In the genomic region with DNA sequence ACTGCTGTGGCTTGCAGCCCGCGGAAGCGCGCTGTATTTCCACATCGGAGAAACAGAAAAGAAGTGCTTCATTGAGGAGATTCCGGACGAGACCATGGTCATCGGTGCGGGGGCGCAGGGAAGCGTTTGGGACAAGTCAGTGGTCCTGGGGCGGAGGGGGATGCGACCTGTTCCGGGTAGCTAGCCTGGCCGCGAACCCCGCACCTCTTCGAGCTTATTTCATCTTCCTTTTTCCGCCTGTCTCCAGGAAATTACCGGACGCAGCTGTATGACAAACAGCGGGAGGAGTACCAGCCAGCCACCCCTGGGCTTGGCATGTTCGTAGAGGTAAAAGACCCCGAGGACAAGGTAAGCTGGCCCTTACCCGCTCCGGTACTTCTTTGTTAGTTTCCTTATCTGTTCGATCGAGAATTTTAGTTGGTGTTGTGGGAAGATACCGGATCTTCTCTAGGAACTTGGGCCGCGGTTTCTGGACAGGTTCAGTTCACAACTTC, we compare ENCODE assay signal across 8 mouse cellular contexts. TPM values are rescaled to one million over a fixed set of nuclear protein-coding genes. Genes with fewer than 3 reads are reported as not detected.
DNase-seq lines count a peak whose midpoint lies in the region; ATAC-seq and TF ChIP-seq lines count a peak whose summit lies in the region.

No protein-coding gene starts in this region.

- WGBS in cerebellum, adult 2 months = under 1% methylated on average over 31 of the region's 31 CpGs
- under 1% methylated on average over 31 of the region's 31 CpGs for WGBS in thymus, adult 2 months
- under 1% methylated on average over 31 of the region's 31 CpGs for WGBS in liver, embryonic 12.5 days (ENCODE audit: insufficient replicate concordance)

- peak overlapping the region; percentile 72 for H3K4me3 ChIP-seq in cerebellum, adult 2 months (replicated peaks; ENCODE audit: insufficient read depth, low read depth, low read length)
- peak overlapping the region; percentile 69 for H3K4me3 ChIP-seq in thymus, adult 2 months (ENCODE audit: control insufficient read depth, insufficient read depth, low read length)
- peak overlapping the region; percentile 95 for H3K4me3 ChIP-seq in liver, embryonic 12.5 days

- no peak overlapping the region for H3K27ac ChIP-seq in cerebellum, adult 2 months (ENCODE audit: insufficient read depth, low read length)
- H3K27ac ChIP-seq in thymus, adult 2 months (ENCODE audit: control insufficient read depth, insufficient read depth, low read length) = no peak overlapping the region
- H3K27ac ChIP-seq in liver, embryonic 12.5 days = peak overlapping the region; percentile 70

- DNase-seq in cerebellum, adult 2 months = no peak
- DNase-seq in cerebellum, postnatal 10 days = no peak
- no peak for DNase-seq in thymus, adult 2 months
- DNase-seq in thymus, postnatal 14 days = no peak
- no peak for DNase-seq in adrenal gland, postnatal 25 days
- no peak for DNase-seq in B cell, adult 2 months
- DNase-seq in layer of hippocampus, adult 9-11 months = no peak

- peaks cover 24% of the 10 kb centered on the region for H3K36me3 ChIP-seq in thymus, adult 2 months (ENCODE audit: control insufficient read depth, insufficient read depth, low read length)
- peaks cover 45% of the 10 kb centered on the region for H3K36me3 ChIP-seq in liver, embryonic 12.5 days

- peak overlapping the region; percentile 79 for H3K4me2 ChIP-seq in liver, embryonic 12.5 days

- ATAC-seq in liver, embryonic 12.5 days = peak; percentile 48

- H3K9me3 ChIP-seq in liver, embryonic 12.5 days (replicated peaks) = no peaks in the 10 kb centered on the region

- no peak for TF ChIP-seq CTCF in cerebellum, adult 2 months (IDR thresholded peaks at IDR 0.05; ENCODE audit: borderline replicate concordance, insufficient read depth, low read depth, low read length)
- no peak for TF ChIP-seq CTCF in thymus, adult 2 months (IDR thresholded peaks at IDR 0.05; ENCODE audit: borderline replicate concordance, control insufficient read depth, extremely low read depth, insufficient read depth, low read length, poor library complexity)

- no peaks in the 10 kb centered on the region for H3K27me3 ChIP-seq in cerebellum, adult 2 months (ENCODE audit: control insufficient read depth, insufficient read depth, low read length)
- no peaks in the 10 kb centered on the region for H3K27me3 ChIP-seq in thymus, adult 2 months (ENCODE audit: control insufficient read depth, insufficient read depth, low read length)
- peaks cover 6% of the 10 kb centered on the region; the same call in 1 of the 2 replicates for H3K27me3 ChIP-seq in liver, embryonic 12.5 days (replicated peaks)

- no peak for TF ChIP-seq POLR2A in cerebellum, adult 2 months (IDR thresholded peaks at IDR 0.05; ENCODE audit: borderline replicate concordance, insufficient read depth, low read length)
- TF ChIP-seq POLR2A in thymus, adult 2 months (IDR thresholded peaks at IDR 0.05; ENCODE audit: control insufficient read depth, extremely low read depth, insufficient read depth, low read length, poor library complexity) = no peak

- H3K9ac ChIP-seq in liver, embryonic 12.5 days = peak overlapping the region; percentile 94

- peaks cover 9% of the 10 kb centered on the region for H3K4me1 ChIP-seq in cerebellum, adult 2 months (ENCODE audit: control insufficient read depth, insufficient read depth, low read length)
- H3K4me1 ChIP-seq in thymus, adult 2 months (replicated peaks; ENCODE audit: control insufficient read depth, insufficient read depth, low read length) = peaks cover 3% of the 10 kb centered on the region
- peaks cover 24% of the 10 kb centered on the region for H3K4me1 ChIP-seq in liver, embryonic 12.5 days

RNA-seq across cellular contexts. Expression of a gene that starts 6.4 kb away (rescaled TPM):
- polyA plus RNA-seq in cerebellum, adult 2 months (2012; rRNA removed) = 27.9 and 32.0 TPM in 2 replicates
- polyA plus RNA-seq in thymus, adult 2 months (2012; rRNA removed) = 45.3 and 47.2 TPM in 2 replicates
- 10.6 and 11.3 TPM in 2 replicates for polyA plus RNA-seq in liver, embryonic 12.5 days (2016; fragmentation: Nextera tagmentation; extraction: Ambion mirVana)
- total RNA-seq in adrenal gland, postnatal 25 days (2021) = 16.4 and 19.7 TPM in 2 replicates

RNA-seq across cellular contexts. Expression of a gene that starts 19.8 kb away (rescaled TPM):
- polyA plus RNA-seq in cerebellum, adult 2 months (2012; rRNA removed) = 107 and 113 TPM in 2 replicates
- polyA plus RNA-seq in thymus, adult 2 months (2012; rRNA removed) = 73.4 and 76.8 TPM in 2 replicates
- polyA plus RNA-seq in liver, embryonic 12.5 days (2016; fragmentation: Nextera tagmentation; extraction: Ambion mirVana) = 73.8 and 75.8 TPM in 2 replicates
- 144 and 170 TPM in 2 replicates for total RNA-seq in adrenal gland, postnatal 25 days (2021)

RNA-seq across cellular contexts. Expression of a gene that starts 22.4 kb away (rescaled TPM):
- polyA plus RNA-seq in cerebellum, adult 2 months (2012; rRNA removed) = 127 and 128 TPM in 2 replicates
- 381 and 409 TPM in 2 replicates for polyA plus RNA-seq in thymus, adult 2 months (2012; rRNA removed)
- polyA plus RNA-seq in liver, embryonic 12.5 days (2016; fragmentation: Nextera tagmentation; extraction: Ambion mirVana) = 15.9 and 17.5 TPM in 2 replicates
- 75.2 and 75.3 TPM in 2 replicates for total RNA-seq in adrenal gland, postnatal 25 days (2021)

RNA-seq across cellular contexts. Expression of a gene that starts 29.5 kb away (rescaled TPM):
- 63.9 and 64.3 TPM in 2 replicates for polyA plus RNA-seq in cerebellum, adult 2 months (2012; rRNA removed)
- 15.7 and 17.8 TPM in 2 replicates for polyA plus RNA-seq in thymus, adult 2 months (2012; rRNA removed)
- 19.1 and 20.9 TPM in 2 replicates for polyA plus RNA-seq in liver, embryonic 12.5 days (2016; fragmentation: Nextera tagmentation; extraction: Ambion mirVana)
- 37.4 and 37.7 TPM in 2 replicates for total RNA-seq in adrenal gland, postnatal 25 days (2021)

RNA-seq across cellular contexts. Expression of a gene that starts 41.5 kb away (rescaled TPM):
- polyA plus RNA-seq in cerebellum, adult 2 months (2012; rRNA removed) = 55.3 and 58.6 TPM in 2 replicates
- 25.3 and 29.5 TPM in 2 replicates for polyA plus RNA-seq in thymus, adult 2 months (2012; rRNA removed)
- 28.2 and 30.2 TPM in 2 replicates for polyA plus RNA-seq in liver, embryonic 12.5 days (2016; fragmentation: Nextera tagmentation; extraction: Ambion mirVana)
- 39.2 and 48.2 TPM in 2 replicates for total RNA-seq in adrenal gland, postnatal 25 days (2021)
